Mouse (Mus musculus) thymus, postnatal 4 days (tissue): ENCODE measurements around the gene Col23a1.

Experiments
- DNase-seq: peaks from one replicate; pipeline ENCODE4 v3.0.0; 2021

Col23a1 gene

GRCm38 (mm10) chr11:51488813-51489212 is 199.1 kb downstream of the Col23a1 start:
- no peak for DNase-seq

GRCm38 (mm10) chr11:51493421-51493820 is 203.7 kb downstream of the Col23a1 start:
- no peak for DNase-seq

GRCm38 (mm10) chr11:51494178-51494577 is 204.5 kb downstream of the Col23a1 start:
- DNase-seq, result peak; percentile 42

- DNase-seq, result no peak
Observed at GRCm38 (mm10) chr11:51499776-51500175, 210.1 kb downstream of the Col23a1 start.

GRCm38 (mm10) chr11:51502431-51502851 is 212.7 kb downstream of the Col23a1 start:
- no peak for DNase-seq

- no peak for DNase-seq
Observed at GRCm38 (mm10) chr11:51504946-51505345, 215.2 kb downstream of the Col23a1 start.

GRCm38 (mm10) chr11:51508053-51508452 is 218.3 kb downstream of the Col23a1 start:
- DNase-seq, result no peak

GRCm38 (mm10) chr11:51509211-51509610 is 219.5 kb downstream of the Col23a1 start:
- no peak for DNase-seq

GRCm38 (mm10) chr11:51513019-51513418 is 223.3 kb downstream of the Col23a1 start:
- DNase-seq, result no peak

- DNase-seq, result no peak
Observed at GRCm38 (mm10) chr11:51515346-51515745, 225.6 kb downstream of the Col23a1 start.

- peak; percentile 19 for DNase-seq
Observed at GRCm38 (mm10) chr11:51518100-51518499, 228.4 kb downstream of the Col23a1 start.

GRCm38 (mm10) chr11:51518585-51518984 is 228.9 kb downstream of the Col23a1 start:
- DNase-seq, result no peak

- no peak for DNase-seq
Observed at GRCm38 (mm10) chr11:51521440-51521839, 231.7 kb downstream of the Col23a1 start.

GRCm38 (mm10) chr11:51523215-51523614 is 233.5 kb downstream of the Col23a1 start:
- DNase-seq, result no peak

GRCm38 (mm10) chr11:51523625-51524024 is 233.9 kb downstream of the Col23a1 start:
- no peak for DNase-seq

GRCm38 (mm10) chr11:51526631-51527161 is 237.0 kb downstream of the Col23a1 start:
- no peak for DNase-seq

GRCm38 (mm10) chr11:51533128-51533533 is 243.4 kb downstream of the Col23a1 start:
- no peak for DNase-seq

GRCm38 (mm10) chr11:51534314-51534713 is 244.6 kb downstream of the Col23a1 start:
- peak; percentile 33 for DNase-seq

- DNase-seq, result no peak
Observed at GRCm38 (mm10) chr11:51538388-51538787, 248.7 kb downstream of the Col23a1 start.

- peak; percentile 17 for DNase-seq
Observed at GRCm38 (mm10) chr11:51538919-51539758, 249.4 kb downstream of the Col23a1 start.

- DNase-seq, result peak; percentile 99
Observed at GRCm38 (mm10) chr11:51539759-51540282, 250.1 kb downstream of the Col23a1 start.

GRCm38 (mm10) chr11:51542424-51542823 is 252.7 kb downstream of the Col23a1 start:
- DNase-seq, result no peak

GRCm38 (mm10) chr11:51543487-51544050 is 253.8 kb downstream of the Col23a1 start:
- no peak for DNase-seq

GRCm38 (mm10) chr11:51544413-51544812 is 254.7 kb downstream of the Col23a1 start:
- DNase-seq, result no peak
